Mouse (Mus musculus) kidney, adult 9 months (tissue): ENCODE measurements around the gene Perm1.

Source experiments
- DNase-seq: peaks from one replicate; pipeline ENCODE4 v3.0.0; 2022

Perm1 gene

DNA sequence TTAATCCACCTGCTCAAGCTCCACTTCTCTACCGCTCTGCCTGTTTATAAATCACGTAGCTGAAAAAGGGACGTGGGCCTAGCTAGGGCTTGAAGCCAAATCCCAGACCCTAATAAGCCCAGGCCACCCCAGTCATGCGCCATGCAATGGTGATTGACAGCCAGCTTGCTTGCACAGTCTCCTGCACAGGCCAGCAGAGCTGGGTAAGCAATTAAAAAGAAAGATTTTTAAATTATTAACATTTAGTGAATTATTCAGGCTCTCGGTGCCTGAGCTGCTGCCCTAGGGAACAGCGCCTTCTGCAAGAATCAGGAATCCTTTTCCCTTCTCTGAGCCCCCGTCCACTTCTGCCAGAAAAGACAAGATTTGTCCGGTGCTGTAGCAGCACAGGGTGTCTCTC lies 35.4 kb downstream of the Perm1 start:
- peak; percentile 15 for DNase-seq

DNA sequence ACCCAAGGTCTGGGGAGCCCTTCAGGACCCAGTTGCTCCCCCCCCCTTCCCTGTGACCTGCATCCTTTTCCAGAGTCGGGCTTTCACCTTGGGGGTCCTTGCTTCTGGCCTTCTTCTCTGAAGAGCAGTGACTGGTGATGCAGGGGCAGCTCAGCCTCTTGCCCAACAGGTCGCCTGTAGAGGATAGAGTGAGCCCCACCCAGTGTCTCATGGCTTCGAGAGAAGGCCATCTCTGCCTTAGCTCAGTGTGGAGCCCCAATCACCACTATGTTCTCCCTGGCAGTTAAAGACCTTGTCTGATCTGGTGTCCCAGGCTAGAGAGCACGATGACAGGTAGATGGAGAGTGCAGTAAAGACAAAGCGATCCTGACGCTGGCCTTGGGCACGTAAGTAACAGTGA lies 36.5 kb downstream of the Perm1 start:
- no peak for DNase-seq

DNA sequence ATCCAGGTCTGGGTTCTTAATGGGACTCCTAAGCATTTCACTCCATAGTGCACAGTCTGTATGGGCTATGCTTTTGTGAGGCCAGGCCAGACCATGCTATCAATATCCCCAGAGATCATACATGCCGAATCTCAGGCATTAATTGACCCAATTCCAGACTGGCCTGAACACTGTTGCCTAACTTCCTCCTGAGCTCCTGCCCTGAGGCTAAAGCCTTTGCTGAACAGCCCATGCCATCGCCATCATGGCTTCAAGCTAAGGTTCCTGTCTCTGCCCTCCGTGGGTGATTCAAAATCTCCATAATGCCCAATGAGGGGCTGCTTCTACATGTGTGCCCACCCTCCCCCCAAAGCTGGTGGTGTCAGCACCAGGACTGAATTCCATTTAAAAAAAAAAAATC lies 37.0 kb downstream of the Perm1 start:
- DNase-seq = no peak

DNA sequence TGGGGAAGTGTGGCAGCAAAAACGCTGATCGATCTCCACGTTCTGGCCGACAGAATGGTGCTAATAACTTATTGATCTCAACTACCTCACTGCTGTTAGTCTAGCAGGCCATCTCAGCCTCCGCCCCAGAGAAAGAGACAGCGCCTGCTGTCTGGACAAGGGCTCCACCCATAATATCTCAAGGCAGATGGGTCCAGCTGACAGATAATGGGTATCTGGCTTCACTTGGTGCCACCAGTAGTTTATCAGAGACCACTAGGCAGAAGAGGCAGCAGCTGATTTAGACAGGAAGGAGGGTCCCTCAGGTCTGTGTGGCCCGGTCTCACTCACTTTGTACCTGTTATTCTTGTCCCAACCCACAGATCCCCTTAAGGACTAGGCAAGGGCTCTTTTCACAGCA lies 37.4 kb downstream of the Perm1 start:
- no peak for DNase-seq

DNA sequence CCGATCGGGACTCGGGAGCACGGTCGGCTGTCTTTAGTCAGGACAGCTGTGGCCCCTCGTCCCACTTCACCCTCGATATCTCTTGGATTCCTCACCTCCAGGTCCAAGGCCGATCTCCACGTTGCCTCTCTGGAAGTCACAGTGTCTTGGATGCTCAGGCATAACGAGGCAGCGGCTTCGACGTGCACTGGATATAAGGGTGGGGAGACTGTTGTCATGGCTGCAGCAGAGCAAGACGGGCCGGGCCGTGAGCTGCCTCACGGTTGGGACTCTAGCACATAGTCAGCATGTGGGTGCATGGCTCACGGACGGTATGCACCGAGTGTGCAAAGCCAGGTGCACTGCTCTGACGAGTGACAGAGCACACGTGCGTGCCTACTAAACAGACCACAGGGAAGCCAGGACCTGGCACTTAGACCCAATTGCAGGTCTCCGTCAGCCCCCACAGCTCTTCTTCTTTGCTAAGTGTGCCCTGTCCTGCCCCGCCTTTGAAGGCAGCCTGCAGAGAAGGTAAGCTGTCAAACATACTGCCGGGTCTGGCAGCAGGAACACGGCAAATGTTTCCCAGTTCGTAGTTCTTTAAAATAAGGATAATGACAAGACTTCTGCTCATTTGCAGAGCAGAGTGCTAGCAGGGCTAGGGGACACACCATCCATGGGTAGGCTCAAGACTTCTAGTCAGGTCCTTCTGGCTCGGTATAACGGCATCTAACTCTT lies 38.9 kb downstream of the Perm1 start:
- DNase-seq = no peak

DNA sequence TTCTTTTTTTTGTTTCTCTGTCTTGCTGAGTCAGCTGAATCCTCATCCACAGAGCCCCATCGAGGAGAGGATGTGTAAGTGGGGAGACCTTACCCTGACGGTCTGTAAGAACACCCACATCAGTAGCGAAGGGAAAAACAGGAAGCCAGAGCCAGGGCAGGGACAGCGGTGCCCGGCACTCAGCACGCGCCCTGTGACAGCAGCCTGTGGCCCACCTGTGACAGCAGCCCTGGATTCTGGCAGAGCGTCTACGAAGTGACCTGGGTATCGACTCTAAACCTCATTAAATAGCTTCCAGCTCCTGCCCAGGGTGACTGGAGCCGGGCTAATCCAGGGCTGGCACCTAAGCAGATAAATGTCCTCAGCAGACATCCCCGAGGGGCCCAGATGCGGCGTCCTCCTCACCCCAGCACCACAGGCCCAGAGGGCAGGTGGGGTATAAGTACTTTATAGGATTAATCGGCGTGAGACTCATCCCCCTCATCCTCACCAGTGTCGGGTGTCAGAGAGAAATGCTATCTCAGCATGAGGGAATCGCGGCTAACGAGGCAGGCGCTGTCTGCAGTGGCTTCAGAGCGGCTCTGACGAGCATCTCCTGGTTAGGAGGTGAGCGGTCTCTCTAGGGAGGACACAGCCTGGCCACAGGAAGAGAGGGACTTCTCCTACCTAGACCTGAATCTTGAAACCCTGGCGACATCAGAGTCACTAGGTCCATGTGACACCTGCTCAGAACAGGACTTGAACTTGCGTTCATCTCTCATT lies 39.6 kb downstream of the Perm1 start, which contains the start of gene Samd11:
Samd11 (minus strand) TSS at position 580 of the 762 bp plus-strand sequence.
- DNase-seq = no peak
